Mouse (Mus musculus): ENCODE results near the gene Gm3839. TPM values are rescaled to one million over a fixed set of nuclear protein-coding genes. Genes with fewer than 3 reads are reported as not detected.
"Not testable (repeated sequence)": the region's sequence is repeated elsewhere in the genome, so short reads cannot be mapped to it uniquely, and the experiment has no call there.

Gene Gm3839
- total RNA-seq (2017), result 0.58 and 1.2 TPM in 2 replicates

- not testable (repeated sequence) for ATAC-seq (replicated peaks; ENCODE audit: low read depth, poor library complexity, severe bottlenecking)
Measured at GRCm38 (mm10) chr14:11356626-11357025, at the start of gene Gm3839. Gm3839 (minus strand) TSS chr14:11356726.

- ATAC-seq (replicated peaks; ENCODE audit: low read depth, poor library complexity, severe bottlenecking), result no peak
Measured at GRCm38 (mm10) chr14:11405661-11406060, 49.1 kb upstream of the Gm3839 start.

- no peak for ATAC-seq (replicated peaks; ENCODE audit: low read depth, poor library complexity, severe bottlenecking)
Measured at GRCm38 (mm10) chr14:11377846-11378245, 21.3 kb upstream of the Gm3839 start.

GRCm38 (mm10) chr14:11375225-11375624 lies 18.7 kb upstream of the Gm3839 start:
- ATAC-seq (replicated peaks; ENCODE audit: low read depth, poor library complexity, severe bottlenecking), result no peak

- no peak for ATAC-seq (replicated peaks; ENCODE audit: low read depth, poor library complexity, severe bottlenecking)
Measured at GRCm38 (mm10) chr14:11346086-11346485, 10.4 kb downstream of the Gm3839 start.

GRCm38 (mm10) chr14:11329993-11330392 lies 26.5 kb downstream of the Gm3839 start:
- peak; percentile 65 for ATAC-seq (replicated peaks; ENCODE audit: low read depth, poor library complexity, severe bottlenecking)

- 0 out of 2 replicates have a peak, but pooled peaks have one; percentile 36 for ATAC-seq (replicated peaks; ENCODE audit: low read depth, poor library complexity, severe bottlenecking)
Measured at GRCm38 (mm10) chr14:11307079-11307478, 49.4 kb downstream of the Gm3839 start.

GRCm38 (mm10) chr14:11287956-11288355 lies 68.6 kb downstream of the Gm3839 start:
- not testable (repeated sequence) for ATAC-seq (replicated peaks; ENCODE audit: low read depth, poor library complexity, severe bottlenecking)

GRCm38 (mm10) chr14:11257161-11257705 lies 99.3 kb downstream of the Gm3839 start:
- ATAC-seq (replicated peaks; ENCODE audit: low read depth, poor library complexity, severe bottlenecking), result no peak

- ATAC-seq (replicated peaks; ENCODE audit: low read depth, poor library complexity, severe bottlenecking), result no peak
Measured at GRCm38 (mm10) chr14:11248053-11248452, 108.5 kb downstream of the Gm3839 start.

GRCm38 (mm10) chr14:11244546-11244945 lies 112.0 kb downstream of the Gm3839 start:
- ATAC-seq (replicated peaks; ENCODE audit: low read depth, poor library complexity, severe bottlenecking), result no peak

GRCm38 (mm10) chr14:11232086-11232485 lies 124.4 kb downstream of the Gm3839 start:
- no peak for ATAC-seq (replicated peaks; ENCODE audit: low read depth, poor library complexity, severe bottlenecking)

Other genes with a start within 250 kb of the Gm3839 start
- gene Fhit, start 194.7 kb downstream of the Gm3839 start, total RNA-seq (2017), result 6.6 and 7.7 TPM in 2 replicates
- not detected in 2 replicates for gene Ptprg, start 196.8 kb upstream of the Gm3839 start, total RNA-seq (2017)